Mouse (Mus musculus): Measurements from ENCODE around the gene Fbxo2. TPM values are rescaled to one million over a fixed set of nuclear protein-coding genes. Genes with fewer than 3 reads are reported as not detected.

Fbxo2 gene
- polyA plus RNA-seq (2012; fragmentation: generic; extraction: Trizol) = 0.85 TPM

DNA sequence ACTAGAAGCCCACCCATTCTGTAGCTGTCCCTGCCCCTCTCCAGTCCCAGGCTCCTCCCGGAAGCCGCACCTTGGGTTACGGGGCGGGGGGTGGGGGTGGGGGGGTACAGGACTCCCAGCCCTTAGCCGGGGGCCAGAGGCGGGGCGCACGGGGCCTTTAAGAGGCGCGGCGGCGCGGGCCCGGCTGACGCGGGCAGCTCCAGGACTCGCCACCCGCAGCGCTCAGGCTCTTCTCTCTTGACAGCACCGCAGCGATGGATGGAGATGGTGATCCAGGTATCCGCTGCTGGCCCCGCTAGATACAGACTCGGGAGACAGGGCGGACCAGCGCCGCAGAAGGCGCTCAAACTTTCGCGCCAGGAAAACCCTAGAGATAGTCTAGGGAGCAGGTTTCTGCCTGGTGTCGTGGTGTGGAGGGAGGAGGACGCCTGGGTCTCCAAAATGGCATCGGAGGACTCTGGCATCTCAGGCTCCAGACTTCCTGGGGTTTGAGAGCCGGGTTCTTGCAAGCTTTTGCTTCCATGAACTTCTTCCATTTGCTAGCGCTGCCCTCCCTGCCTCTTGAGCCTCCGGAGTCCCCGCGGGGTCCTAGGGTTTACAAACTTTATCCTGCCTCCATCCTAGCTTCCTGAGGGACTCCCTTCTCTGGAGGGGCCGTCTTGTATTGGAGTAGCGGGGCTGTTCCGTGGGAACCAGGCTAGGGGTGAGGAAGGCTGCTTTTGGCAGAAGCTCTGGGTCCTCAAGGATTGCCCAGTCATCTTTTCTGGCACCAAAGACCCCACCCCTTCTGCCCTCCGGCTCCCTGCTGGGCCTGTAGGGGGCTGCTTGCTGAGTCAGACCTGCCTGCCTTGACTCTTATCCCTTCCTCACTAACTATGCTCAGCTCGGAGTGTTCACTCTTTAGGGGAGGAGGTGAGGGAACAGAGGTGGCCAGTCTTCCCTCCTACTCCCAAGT lies at the start of gene Fbxo2, which contains the start of gene Fbxo44:
TSS of gene Fbxo2 (plus strand) at position 186 of the 955 bp plus-strand sequence.
TSS of gene Fbxo44 (minus strand) at position 47 of the 955 bp plus-strand sequence.
- H3K4me3 ChIP-seq = peak within 1 kb of the TSS; percentile 23
- H3ac ChIP-seq (ENCODE audit: control insufficient read depth, insufficient read length) = no peak within 1 kb of the TSS
- peak within 1 kb of the TSS; percentile 75 for H3K4me2 ChIP-seq (ENCODE audit: low read depth)
- no peaks in the 10 kb centered on the region for H3K36me3 ChIP-seq (ENCODE audit: control insufficient read depth, insufficient read depth)
- H3K27me3 ChIP-seq (ENCODE audit: control insufficient read depth, insufficient read depth, insufficient read length) = peaks cover 20% of the 10 kb centered on the region
- no peaks in the 10 kb centered on the region for H3K79me2 ChIP-seq (ENCODE audit: control insufficient read depth, insufficient read depth)
- no peak for TF ChIP-seq POLR2AphosphoS2 (IDR thresholded peaks at IDR 0.05; ENCODE audit: insufficient read length, low read depth)
- no peak for TF ChIP-seq USF1 (IDR thresholded peaks at IDR 0.05; ENCODE audit: low read depth)
- no peak for TF ChIP-seq TCF12 (IDR thresholded peaks at IDR 0.05; ENCODE audit: insufficient read depth, poor library complexity, severe bottlenecking)
- TF ChIP-seq MYOG (IDR thresholded peaks at IDR 0.05; ENCODE audit: control insufficient read depth in 1 of 3, insufficient read depth in 1 of 3, insufficient read length in 2 of 3, low read depth in 2 of 3) = no peak
- TF ChIP-seq REST (IDR thresholded peaks at IDR 0.05; ENCODE audit: insufficient read depth, insufficient read length) = no peak
- TF ChIP-seq TCF3 (IDR thresholded peaks at IDR 0.05; ENCODE audit: insufficient read length, low read depth) = no peak
- no peak for TF ChIP-seq MAX (IDR thresholded peaks at IDR 0.05; ENCODE audit: low read depth)
- TF ChIP-seq SRF (IDR thresholded peaks at IDR 0.05; ENCODE audit: control insufficient read depth, insufficient read length, low read depth) = no peak
- TF ChIP-seq CEBPB (IDR thresholded peaks at IDR 0.05; ENCODE audit: insufficient read depth, poor library complexity, severe bottlenecking) = no peak
- TF ChIP-seq POLR2A (IDR thresholded peaks at IDR 0.05; ENCODE audit: insufficient read length, low read depth) = no peak
- TF ChIP-seq MYOD1 (IDR thresholded peaks at IDR 0.05; ENCODE audit: control insufficient read depth in 1 of 3, insufficient read length in 2 of 3, low read depth in 2 of 3) = no peak
- no peak for TF ChIP-seq E2F4 (IDR thresholded peaks at IDR 0.05; ENCODE audit: insufficient read depth)

DNA sequence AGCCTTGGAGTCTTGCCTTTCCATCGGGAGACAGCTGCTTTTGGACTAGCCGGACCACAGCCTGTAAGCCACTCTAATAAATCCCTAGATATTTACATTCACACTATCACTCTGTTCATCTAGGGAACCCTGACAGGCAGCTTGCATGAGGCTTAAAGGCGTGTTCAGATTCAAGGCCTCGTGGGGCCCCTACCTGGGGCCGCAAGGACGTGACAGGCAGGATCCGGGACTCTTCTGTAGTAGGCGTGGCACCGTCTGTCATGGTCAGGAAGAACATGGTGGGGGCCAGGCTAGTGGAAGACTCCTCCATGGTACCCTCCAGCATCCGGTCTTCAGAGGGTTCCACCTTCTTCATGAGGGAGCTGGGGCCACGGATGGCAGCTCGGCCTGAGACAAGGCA lies 47.9 kb upstream of the Fbxo2 start:
- Histone ChIP-seq H3K27me3 (ENCODE audit: control insufficient read depth, insufficient read depth, insufficient read length) (peaks cover 20% of the 10 kb centered on the region), H3K4me2 (ENCODE audit: low read depth) (no peak overlapping the region), H3K36me3 (ENCODE audit: control insufficient read depth, insufficient read depth) (no peaks in the 10 kb centered on the region), H3ac (ENCODE audit: control insufficient read depth, insufficient read length) (no peak overlapping the region), H3K4me3 (no peak overlapping the region), H3K79me2 (ENCODE audit: control insufficient read depth, insufficient read depth) (no peaks in the 10 kb centered on the region)
- no peak for TF ChIP-seq USF1 (IDR thresholded peaks at IDR 0.05; ENCODE audit: low read depth)
- no peak for TF ChIP-seq MYOG (IDR thresholded peaks at IDR 0.05; ENCODE audit: control insufficient read depth in 1 of 3, insufficient read depth in 1 of 3, insufficient read length in 2 of 3, low read depth in 2 of 3)
- no peak for TF ChIP-seq POLR2AphosphoS2 (IDR thresholded peaks at IDR 0.05; ENCODE audit: insufficient read length, low read depth)
- TF ChIP-seq TCF12 (IDR thresholded peaks at IDR 0.05; ENCODE audit: insufficient read depth, poor library complexity, severe bottlenecking) = no peak
- no peak for TF ChIP-seq E2F4 (IDR thresholded peaks at IDR 0.05; ENCODE audit: insufficient read depth)

DNA sequence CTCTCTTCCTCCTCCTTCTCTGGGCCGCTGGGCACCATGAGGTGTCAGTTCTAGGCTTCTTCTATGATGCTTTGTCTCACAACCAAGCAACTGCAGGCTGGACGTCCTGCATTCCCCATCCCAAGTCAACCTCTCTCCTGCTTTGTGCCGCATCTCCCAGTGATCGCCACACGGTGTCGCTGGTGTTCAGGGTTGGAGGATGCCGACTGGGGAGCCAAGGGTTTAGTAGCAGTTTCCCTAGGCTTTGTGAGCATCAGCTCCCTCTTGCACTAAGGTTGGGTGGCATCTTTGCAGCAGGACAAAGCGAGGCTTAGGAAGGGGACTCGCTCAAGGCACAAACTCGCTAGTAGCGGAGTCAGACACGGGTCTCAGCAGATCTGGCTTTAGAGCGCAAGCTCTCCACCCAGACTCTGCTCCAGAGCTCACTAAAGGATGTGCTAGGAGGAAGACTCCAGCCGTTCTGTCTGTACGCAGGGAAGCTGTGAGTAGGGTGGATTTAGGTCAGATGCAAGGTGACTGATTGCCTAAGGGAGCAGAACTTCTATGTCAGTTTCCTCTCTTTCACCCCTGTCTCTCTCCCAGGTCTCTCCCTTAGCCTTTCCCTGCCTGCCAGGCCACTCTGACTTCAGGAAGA lies 45.5 kb upstream of the Fbxo2 start:
- no peaks in the 10 kb centered on the region for H3K79me2 ChIP-seq (ENCODE audit: control insufficient read depth, insufficient read depth)
- peaks cover 12% of the 10 kb centered on the region for H3K27me3 ChIP-seq (ENCODE audit: control insufficient read depth, insufficient read depth, insufficient read length)
- H3K4me2 ChIP-seq (ENCODE audit: low read depth) = peak overlapping the region; percentile 38
- H3K4me3 ChIP-seq = no peak overlapping the region
- no peaks in the 10 kb centered on the region for H3K36me3 ChIP-seq (ENCODE audit: control insufficient read depth, insufficient read depth)
- TF ChIP-seq USF1 (IDR thresholded peaks at IDR 0.05; ENCODE audit: low read depth) (no peak), MYOG (IDR thresholded peaks at IDR 0.05; ENCODE audit: control insufficient read depth in 1 of 3, insufficient read depth in 1 of 3, insufficient read length in 2 of 3, low read depth in 2 of 3) (no peak), SRF (IDR thresholded peaks at IDR 0.05; ENCODE audit: control insufficient read depth, insufficient read length, low read depth) (no peak), REST (IDR thresholded peaks at IDR 0.05; ENCODE audit: insufficient read depth, insufficient read length) (no peak), TCF12 (IDR thresholded peaks at IDR 0.05; ENCODE audit: insufficient read depth, poor library complexity, severe bottlenecking) (no peak), MYOD1 (IDR thresholded peaks at IDR 0.05; ENCODE audit: control insufficient read depth in 1 of 3, insufficient read length in 2 of 3, low read depth in 2 of 3) (no peak), POLR2AphosphoS2 (IDR thresholded peaks at IDR 0.05; ENCODE audit: insufficient read length, low read depth) (no peak), E2F4 (IDR thresholded peaks at IDR 0.05; ENCODE audit: insufficient read depth) (no peak), MAX (IDR thresholded peaks at IDR 0.05; ENCODE audit: low read depth) (no peak), CEBPB (IDR thresholded peaks at IDR 0.05; ENCODE audit: insufficient read depth, poor library complexity, severe bottlenecking) (no peak)
- H3ac ChIP-seq (ENCODE audit: control insufficient read depth, insufficient read length) = no peak overlapping the region

DNA sequence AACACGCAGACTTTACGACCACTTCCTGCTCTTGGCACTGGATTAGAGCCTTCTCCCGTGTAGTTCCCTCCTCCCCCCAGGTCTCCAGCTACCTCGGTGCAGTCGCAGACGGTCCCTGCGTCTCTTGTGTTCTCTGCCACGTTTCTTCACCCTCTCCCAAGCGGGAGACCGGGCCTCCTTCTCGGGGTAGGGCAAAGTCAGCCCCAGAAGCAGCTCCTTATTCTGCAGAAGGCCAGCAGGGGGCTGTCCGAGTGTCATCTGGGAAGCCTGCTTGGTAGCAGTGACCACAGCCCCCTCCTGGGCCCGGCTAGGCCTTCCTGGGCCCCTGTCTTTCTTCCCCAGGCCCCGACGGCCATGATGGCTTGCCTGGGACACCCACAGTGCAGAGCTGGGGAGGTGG lies 45.0 kb upstream of the Fbxo2 start:
- H3K36me3 ChIP-seq (ENCODE audit: control insufficient read depth, insufficient read depth) = no peaks in the 10 kb centered on the region
- peaks cover 6% of the 10 kb centered on the region for H3K27me3 ChIP-seq (ENCODE audit: control insufficient read depth, insufficient read depth, insufficient read length)
- H3ac ChIP-seq (ENCODE audit: control insufficient read depth, insufficient read length) = no peak overlapping the region
- H3K4me2 ChIP-seq (ENCODE audit: low read depth) = peak overlapping the region; percentile 38
- H3K79me2 ChIP-seq (ENCODE audit: control insufficient read depth, insufficient read depth) = no peaks in the 10 kb centered on the region
- TF ChIP-seq TCF12 (IDR thresholded peaks at IDR 0.05; ENCODE audit: insufficient read depth, poor library complexity, severe bottlenecking) (no peak), REST (IDR thresholded peaks at IDR 0.05; ENCODE audit: insufficient read depth, insufficient read length) (no peak), TCF3 (IDR thresholded peaks at IDR 0.05; ENCODE audit: insufficient read length, low read depth) (no peak), POLR2AphosphoS2 (IDR thresholded peaks at IDR 0.05; ENCODE audit: insufficient read length, low read depth) (no peak), CEBPB (IDR thresholded peaks at IDR 0.05; ENCODE audit: insufficient read depth, poor library complexity, severe bottlenecking) (no peak), MYOD1 (IDR thresholded peaks at IDR 0.05; ENCODE audit: control insufficient read depth in 1 of 3, insufficient read length in 2 of 3, low read depth in 2 of 3) (no peak), E2F4 (IDR thresholded peaks at IDR 0.05; ENCODE audit: insufficient read depth) (no peak), POLR2A (IDR thresholded peaks at IDR 0.05; ENCODE audit: insufficient read length, low read depth) (no peak), MAX (IDR thresholded peaks at IDR 0.05; ENCODE audit: low read depth) (no peak), MYOG (IDR thresholded peaks at IDR 0.05; ENCODE audit: control insufficient read depth in 1 of 3, insufficient read depth in 1 of 3, insufficient read length in 2 of 3, low read depth in 2 of 3) (no peak), SRF (IDR thresholded peaks at IDR 0.05; ENCODE audit: control insufficient read depth, insufficient read length, low read depth) (no peak)
- no peak overlapping the region for H3K4me3 ChIP-seq
